Mouse (Mus musculus) testis, adult 2 months (tissue): ENCODE results near the gene Plcb4.

Source experiments
- CTCF ChIP-seq: fragments of 200-500 bp; IDR thresholded peaks from 2 replicates; pipeline ENCODE4 v1.5.1; 2012; ENCODE audit warnings: low read depth, mild to moderate bottlenecking, inconsistent platforms, low read length, moderate library complexity; ENCODE audit not compliant: control insufficient read depth, insufficient read depth, insufficient replicate concordance
- POLR2A ChIP-seq: fragments of 200-500 bp; IDR thresholded peaks from 2 replicates; pipeline ENCODE4 v1.6.1; 2012; ENCODE audit warnings: low read depth, mild to moderate bottlenecking, inconsistent platforms, low read length, moderate library complexity; ENCODE audit not compliant: control insufficient read depth

- TF ChIP-seq CTCF (no peak), POLR2A (no peak)
Measured at GRCm38 (mm10) chr2:135978790-135979189, 320.0 kb downstream of the Plcb4 start.
